Mouse (Mus musculus) heart, adult 2 months (tissue): ENCODE data around the gene Trpv5.

Experiments used
- EP300 ChIP-seq: fragments of 200-500 bp; IDR thresholded peaks from 2 replicates; pipeline ENCODE4 v1.6.1; 2011; ENCODE audit warnings: low read depth, low read length, control low read depth; ENCODE audit not compliant: insufficient read depth
- POLR2A ChIP-seq: fragments of 200-500 bp; IDR thresholded peaks from 2 replicates; pipeline ENCODE4 v1.6.1; 2011; ENCODE audit warnings: mild to moderate bottlenecking, low read depth, low read length, control low read depth; ENCODE audit not compliant: insufficient read depth

- TF ChIP-seq POLR2A (no peak), EP300 (no peak)
Measured at GRCm38 (mm10) chr6:41646220-41646619, 34.3 kb downstream of the Trpv5 start.
